Mouse (Mus musculus) lung, embryonic 14.5 days (tissue): Measurements from ENCODE around the gene Man2a1. TPM values are rescaled to one million over a fixed set of nuclear protein-coding genes. Genes with fewer than 3 reads are reported as not detected.

Experiments
- ATAC-seq: fragments of 200-750 bp; cut with Nextera tagmentation; 2 replicates; pipeline ENCODE4 v1.8.0; 2017; ENCODE audit warnings: mild to moderate bottlenecking, moderate TSS enrichment, moderate library complexity; ENCODE audit not compliant: insufficient read depth
- DNase-seq: peaks from one replicate; pipeline ENCODE4 v3.0.0-alpha.2; 2015
- H3K27ac ChIP-seq: fragments of 300-500 bp; sonication (generic); 2 replicates; pipeline ENCODE4 v1.5.1; 2014; ENCODE audit warnings: low read depth, mild to moderate bottlenecking, moderate library complexity
- H3K27me3 ChIP-seq: fragments of 300-500 bp; sonication (generic); 2 replicates; pipeline ENCODE4 v1.6.1; 2014; ENCODE audit warnings: low read length, control low read depth; ENCODE audit not compliant: insufficient read depth
- H3K36me3 ChIP-seq: fragments of 300-500 bp; sonication (generic); 2 replicates; pipeline ENCODE4 v1.6.1; 2014; ENCODE audit warnings: control low read depth; ENCODE audit not compliant: insufficient read depth
- H3K4me1 ChIP-seq: fragments of 300-500 bp; sonication (generic); 2 replicates; pipeline ENCODE4 v1.6.1; 2014; ENCODE audit warnings: antibody characterized with exemption, control low read depth; ENCODE audit not compliant: insufficient read depth
- H3K4me2 ChIP-seq: fragments of 300-500 bp; sonication (generic); 2 replicates; pipeline ENCODE4 v1.6.1; 2014; ENCODE audit warnings: mild to moderate bottlenecking
- H3K4me3 ChIP-seq: fragments of 300-500 bp; sonication (generic); 2 replicates; pipeline ENCODE4 v1.5.1; 2014; ENCODE audit warnings: low read depth, low read length
- H3K9ac ChIP-seq: fragments of 300-500 bp; sonication (generic); 2 replicates; pipeline ENCODE4 v1.6.1; 2014
- H3K9me3 ChIP-seq: fragments of 300-500 bp; sonication (generic); 2 replicates; pipeline ENCODE4 v1.6.1; 2016; ENCODE audit warnings: low read depth, low read length, control low read depth
- CTCF ChIP-seq: IDR thresholded peaks from 2 replicates; pipeline ENCODE4 v1.5.1; 2016; ENCODE audit warnings: antibody characterized with exemption, low read depth
- WGBS: fragments of 180-500 bp; shearing (Covaris S2); extraction: QIAGEN DNeasy Blood & Tissue Kit; methylation state at CpG from one replicate; pipeline ENCODE4 v1.1.7; 2014; 5-methylcytosine and 5-hydroxymethylcytosine counted together
- polyA plus RNA-seq: library from polyadenylated mRNA; unstranded; fragments of >200 nt; fragmentation: Nextera tagmentation; extraction: Ambion mirVana; gene quantifications from 2 replicates; pipeline ENCODE4 v1.2.1, GENCODE M21; 2014

Gene Man2a1
- polyA plus RNA-seq, 1 experiment from 2014 or later = 9.0 TPM

DNA sequence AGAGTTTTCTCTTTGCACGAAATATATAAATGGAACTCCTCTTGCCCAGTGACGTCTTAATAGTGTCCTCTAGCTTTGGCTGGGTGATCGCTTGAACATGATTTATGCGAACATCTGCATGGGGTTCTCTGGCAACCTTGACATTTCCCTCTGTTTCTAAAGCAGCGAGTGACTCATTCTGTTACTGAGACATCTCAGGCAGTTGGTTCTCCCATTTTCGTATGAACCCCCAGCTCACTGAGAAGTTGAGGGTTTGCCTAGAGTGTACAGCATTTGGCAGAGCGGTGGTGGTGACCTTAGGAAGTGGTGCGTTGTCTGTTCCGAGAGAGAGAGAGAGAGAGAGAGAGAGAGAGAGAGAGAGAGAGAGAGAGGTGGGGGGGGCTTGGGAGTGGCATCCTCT is 2.6 kb downstream of the Man2a1 start:
- Histone ChIP-seq H3K36me3 (no peaks in the 10 kb centered on the region), H3K4me1 (peaks cover 18% of the 10 kb centered on the region), H3K27me3 (no peaks in the 10 kb centered on the region), H3K27ac (peak overlapping the region; percentile 3; the same call in 1 of the 2 replicates), H3K4me3 (peak overlapping the region; percentile 87), H3K9me3 (no peaks in the 10 kb centered on the region), H3K9ac (0 out of 2 replicates have a peak overlapping the region, but pooled peaks have one; percentile 91), H3K4me2 (peak overlapping the region; percentile 97)
- no peak for TF ChIP-seq CTCF
- WGBS = 37% methylated on average over 9 of the region's 9 CpGs
- ATAC-seq (no peak), DNase-seq (peak; percentile 43)

DNA sequence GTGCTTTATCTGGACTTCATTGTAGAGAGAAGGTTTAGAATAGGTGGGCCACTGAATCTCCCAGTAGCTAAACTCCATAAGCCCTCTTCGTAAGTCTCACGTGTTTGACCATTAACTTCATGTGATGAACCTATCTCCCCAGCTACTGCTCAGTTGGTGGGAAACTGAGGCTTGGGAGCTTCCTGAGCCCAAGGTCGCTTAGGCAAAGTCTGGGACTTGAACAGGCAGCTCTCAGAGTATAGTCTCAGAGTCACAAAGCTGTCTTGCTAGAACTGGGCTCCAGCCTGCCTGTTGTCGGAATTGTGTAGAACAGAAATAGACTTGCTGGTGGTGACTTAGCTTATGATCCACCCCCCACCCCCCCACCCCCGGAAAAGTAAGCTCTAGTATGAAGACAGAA is 3.0 kb downstream of the Man2a1 start:
- Histone ChIP-seq H3K27me3 (no peaks in the 10 kb centered on the region), H3K9ac (no peak overlapping the region), H3K4me3 (peak overlapping the region; percentile 87; the same call in 1 of the 2 replicates), H3K27ac (no peak overlapping the region), H3K36me3 (no peaks in the 10 kb centered on the region), H3K4me2 (peak overlapping the region; percentile 97), H3K9me3 (no peaks in the 10 kb centered on the region), H3K4me1 (peaks cover 18% of the 10 kb centered on the region)
- no peak for ATAC-seq
- no peak for TF ChIP-seq CTCF
- WGBS = 77% methylated on average over 5 of the region's 5 CpGs
- DNase-seq = no peak

DNA sequence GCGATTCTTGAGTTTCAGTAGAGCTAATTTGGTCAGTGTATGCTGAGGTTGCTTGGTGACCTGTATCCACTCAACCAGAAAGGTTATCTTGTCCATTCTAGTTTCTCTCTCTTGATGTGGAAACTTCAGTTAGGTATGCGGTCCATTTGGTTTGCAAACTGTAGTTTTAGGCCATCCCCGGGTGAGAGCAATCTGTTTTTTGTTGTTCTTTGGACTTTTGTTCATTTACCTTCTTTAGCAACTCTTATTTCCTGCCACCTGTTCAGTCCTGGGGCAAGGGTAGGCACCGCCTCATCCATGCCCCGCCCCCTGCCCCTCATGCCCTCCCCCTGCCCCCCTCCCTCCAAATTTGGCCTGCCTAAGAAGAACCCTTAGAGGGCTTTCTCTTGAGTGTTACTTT is 3.6 kb downstream of the Man2a1 start:
- Histone ChIP-seq H3K4me2 (peak overlapping the region; percentile 97), H3K4me3 (no peak overlapping the region), H3K9ac (no peak overlapping the region), H3K36me3 (no peaks in the 10 kb centered on the region), H3K9me3 (no peaks in the 10 kb centered on the region), H3K27me3 (no peaks in the 10 kb centered on the region), H3K27ac (no peak overlapping the region), H3K4me1 (peaks cover 18% of the 10 kb centered on the region)
- DNase-seq = no peak
- no peak for ATAC-seq
- TF ChIP-seq CTCF = no peak
- 52% methylated on average over 5 of the region's 5 CpGs for WGBS

DNA sequence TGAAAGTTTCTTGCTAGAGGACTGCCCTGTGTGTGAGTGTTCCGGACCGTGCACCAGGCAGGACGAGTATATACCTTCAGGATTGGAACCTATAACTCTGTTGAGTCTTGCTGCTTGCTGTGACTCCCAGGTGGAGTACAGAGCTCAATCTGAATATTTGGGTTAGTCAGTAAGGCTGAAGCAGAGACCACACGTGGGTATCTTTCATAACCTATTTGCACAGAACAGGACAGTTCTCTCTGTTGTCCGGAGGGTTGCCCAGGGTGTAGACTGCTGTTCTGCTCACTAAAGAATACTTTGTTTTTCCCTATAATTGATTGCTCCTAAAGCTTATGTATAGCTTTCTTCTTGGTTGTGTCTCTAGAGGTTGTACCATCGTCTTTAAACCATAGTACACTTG is 7.7 kb downstream of the Man2a1 start:
- no peak overlapping the region for H3K4me3 ChIP-seq
- DNase-seq (no peak), ATAC-seq (no peak)
- no peak overlapping the region for H3K4me2 ChIP-seq
- no peak overlapping the region for H3K27ac ChIP-seq
- no peaks in the 10 kb centered on the region for H3K9me3 ChIP-seq
- no peaks in the 10 kb centered on the region; the same call in 1 of the 2 replicates for H3K36me3 ChIP-seq
- H3K9ac ChIP-seq = no peak overlapping the region
- 87% methylated on average over 6 of the region's 6 CpGs for WGBS
- TF ChIP-seq CTCF = no peak
- peaks cover 13% of the 10 kb centered on the region for H3K4me1 ChIP-seq
- H3K27me3 ChIP-seq = no peaks in the 10 kb centered on the region

DNA sequence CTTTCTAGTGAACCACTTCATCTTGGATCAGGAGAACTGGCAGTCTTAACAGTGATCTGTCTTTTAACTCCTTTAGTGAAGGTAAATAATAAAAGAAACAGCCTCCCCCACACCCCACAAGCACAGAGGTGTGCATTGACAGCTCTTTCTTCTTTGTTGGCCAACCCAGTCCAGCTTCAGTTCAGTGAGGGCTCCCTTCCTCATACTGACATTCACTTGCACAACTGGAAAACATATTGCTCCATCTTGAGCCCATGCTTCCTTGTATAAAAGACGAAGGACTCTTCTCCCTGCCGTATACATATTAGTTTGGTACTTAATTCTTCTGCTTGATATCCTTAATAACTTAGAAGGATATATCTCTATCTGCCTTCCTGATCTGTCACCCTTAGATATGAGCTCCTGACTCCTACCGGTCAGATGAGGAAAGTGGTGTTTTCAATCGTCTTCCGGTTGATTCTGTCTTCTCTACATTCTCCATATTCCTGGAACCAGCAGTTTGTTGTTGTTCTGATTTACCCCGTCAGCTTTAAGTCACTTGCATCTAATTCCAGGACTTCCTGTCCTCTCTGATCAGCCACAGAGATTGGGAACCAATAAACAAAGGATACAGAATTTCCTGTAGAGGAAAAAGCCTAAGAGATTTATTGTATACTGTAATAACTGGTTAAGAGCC is 8.5 kb downstream of the Man2a1 start:
- H3K4me2 ChIP-seq = no peak overlapping the region
- no peaks in the 10 kb centered on the region; the same call in 1 of the 2 replicates for H3K36me3 ChIP-seq
- H3K9me3 ChIP-seq = no peaks in the 10 kb centered on the region
- H3K4me3 ChIP-seq = no peak overlapping the region
- 54% methylated on average over 6 of the region's 6 CpGs for WGBS
- H3K9ac ChIP-seq = no peak overlapping the region
- peak; percentile 32 for TF ChIP-seq CTCF
- H3K27ac ChIP-seq = no peak overlapping the region
- H3K4me1 ChIP-seq = peaks cover 11% of the 10 kb centered on the region
- no peaks in the 10 kb centered on the region for H3K27me3 ChIP-seq
- DNase-seq (peak; percentile 58), ATAC-seq (peak; percentile 45; the same call in 1 of the 2 replicates)

DNA sequence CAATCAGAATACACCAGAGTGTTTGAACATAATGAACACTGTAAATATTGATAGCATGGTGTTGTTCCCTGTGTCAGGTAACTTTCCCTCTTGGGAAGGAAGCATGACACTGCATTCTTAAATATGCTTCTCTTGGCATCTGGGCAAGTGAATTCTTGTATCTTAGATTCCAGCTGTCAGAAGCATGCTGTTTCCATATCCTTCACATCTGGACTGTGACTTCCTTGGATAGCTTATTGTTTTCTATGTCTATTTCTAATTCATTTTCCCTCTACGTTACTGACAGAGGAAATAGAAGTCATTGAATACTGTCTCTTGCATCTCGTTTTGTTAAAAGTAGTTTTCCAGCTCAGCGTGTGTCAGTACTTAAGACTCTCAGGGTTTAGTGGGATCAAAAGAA is 9.2 kb downstream of the Man2a1 start:
- TF ChIP-seq CTCF = no peak
- H3K9ac ChIP-seq = no peak overlapping the region
- no peaks in the 10 kb centered on the region for H3K9me3 ChIP-seq
- H3K4me1 ChIP-seq = peaks cover 5% of the 10 kb centered on the region
- H3K4me3 ChIP-seq = no peak overlapping the region
- DNase-seq (peak; percentile 81), ATAC-seq (peak; percentile 45; the same call in 1 of the 2 replicates)
- H3K27me3 ChIP-seq = no peaks in the 10 kb centered on the region
- WGBS = 27% methylated on average over 3 of the region's 3 CpGs
- no peaks in the 10 kb centered on the region; the same call in 1 of the 2 replicates for H3K36me3 ChIP-seq
- H3K27ac ChIP-seq = 0 out of 2 replicates have a peak overlapping the region, but pooled peaks have one; percentile 19
- H3K4me2 ChIP-seq = 0 out of 2 replicates have a peak overlapping the region, but pooled peaks have one; percentile 1

DNA sequence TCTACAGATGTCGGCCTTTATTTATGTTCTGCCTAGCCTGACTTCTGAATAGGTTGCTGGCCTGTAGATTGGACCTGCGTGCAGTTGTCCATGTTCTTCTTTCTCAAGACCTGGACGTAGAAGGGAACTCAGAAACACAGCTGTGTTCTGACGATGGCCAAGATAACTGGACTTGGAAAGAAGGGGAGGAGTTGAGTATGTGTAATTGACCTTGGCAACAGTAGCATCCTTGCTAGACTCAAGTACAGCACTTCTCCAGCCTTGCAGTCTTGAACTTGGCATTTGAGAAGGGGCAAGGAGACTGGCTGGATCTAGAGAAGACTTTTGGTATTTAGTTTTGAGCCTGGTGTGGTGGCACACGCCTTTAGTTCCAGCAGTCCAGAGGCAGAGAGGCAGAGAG is 10.9 kb downstream of the Man2a1 start:
- H3K4me2 ChIP-seq = no peak overlapping the region
- no peak for TF ChIP-seq CTCF
- H3K27ac ChIP-seq = no peak overlapping the region
- ATAC-seq (no peak), DNase-seq (no peak)
- peaks cover 3% of the 10 kb centered on the region; the same call in 1 of the 2 replicates for H3K36me3 ChIP-seq
- peaks cover 4% of the 10 kb centered on the region; the same call in 1 of the 2 replicates for H3K4me1 ChIP-seq
- 74% methylated on average over 5 of the region's 5 CpGs for WGBS
- no peak overlapping the region for H3K4me3 ChIP-seq
- no peak overlapping the region for H3K9ac ChIP-seq
- H3K27me3 ChIP-seq = no peaks in the 10 kb centered on the region
- no peaks in the 10 kb centered on the region for H3K9me3 ChIP-seq
